Mouse (Mus musculus) forebrain, embryonic 13.5 days (tissue): Measurements from ENCODE around the gene Tubb4a. TPM values are rescaled to one million over a fixed set of nuclear protein-coding genes. Genes with fewer than 3 reads are reported as not detected.
"Not testable (repeated sequence)": the region's sequence is repeated elsewhere in the genome, so short reads cannot be mapped to it uniquely, and the experiment has no call there.

ENCODE experiments used
- ATAC-seq: fragments of 200-750 bp; cut with Nextera tagmentation; 2 replicates; pipeline ENCODE4 v1.8.0; 2017
- H3K27ac ChIP-seq: fragments of 300-500 bp; sonication (generic); 2 replicates; pipeline ENCODE4 v1.5.1; 2015; ENCODE audit warnings: inconsistent platforms, mild to moderate bottlenecking, moderate library complexity
- H3K27me3 ChIP-seq: fragments of 300-500 bp; sonication (generic); 2 replicates; pipeline ENCODE4 v1.6.1; 2015; ENCODE audit warnings: mild to moderate bottlenecking, inconsistent platforms
- H3K36me3 ChIP-seq: fragments of 300-500 bp; sonication (generic); 2 replicates; pipeline ENCODE4 v1.6.1; 2015; ENCODE audit warnings: mild to moderate bottlenecking, inconsistent platforms; ENCODE audit not compliant: poor library complexity, severe bottlenecking
- H3K4me1 ChIP-seq: fragments of 300-500 bp; sonication (generic); 2 replicates; pipeline ENCODE4 v1.6.1; 2015; ENCODE audit warnings: inconsistent platforms
- H3K4me2 ChIP-seq: fragments of 300-500 bp; sonication (generic); 2 replicates; pipeline ENCODE4 v1.6.1; 2015; ENCODE audit warnings: inconsistent platforms, mild to moderate bottlenecking, moderate library complexity
- H3K4me3 ChIP-seq: fragments of 300-500 bp; sonication (generic); 2 replicates; pipeline ENCODE4 v1.5.1; 2015; ENCODE audit warnings: mild to moderate bottlenecking, inconsistent platforms
- H3K9ac ChIP-seq: fragments of 300-500 bp; sonication (generic); 2 replicates; pipeline ENCODE4 v1.6.1; 2015; ENCODE audit warnings: mild to moderate bottlenecking, inconsistent platforms
- H3K9me3 ChIP-seq: fragments of 300-500 bp; sonication (generic); replicated peaks from 2 replicates; pipeline ENCODE4 v1.6.1; 2016; ENCODE audit warnings: inconsistent platforms
- WGBS: fragments of 180-500 bp; shearing (Covaris S2); methylation state at CpG from one replicate; pipeline ENCODE4 v1.1.7; 2015; 5-methylcytosine and 5-hydroxymethylcytosine counted together
- polyA plus RNA-seq: library from polyadenylated mRNA; unstranded; fragments of >200 nt; fragmentation: Nextera tagmentation; extraction: Ambion mirVana; gene quantifications from 2 replicates; pipeline ENCODE4 v1.2.1, GENCODE M21; 2015

The Tubb4a gene
- polyA plus RNA-seq, 1 experiment from 2014 or later: 148 TPM

DNA sequence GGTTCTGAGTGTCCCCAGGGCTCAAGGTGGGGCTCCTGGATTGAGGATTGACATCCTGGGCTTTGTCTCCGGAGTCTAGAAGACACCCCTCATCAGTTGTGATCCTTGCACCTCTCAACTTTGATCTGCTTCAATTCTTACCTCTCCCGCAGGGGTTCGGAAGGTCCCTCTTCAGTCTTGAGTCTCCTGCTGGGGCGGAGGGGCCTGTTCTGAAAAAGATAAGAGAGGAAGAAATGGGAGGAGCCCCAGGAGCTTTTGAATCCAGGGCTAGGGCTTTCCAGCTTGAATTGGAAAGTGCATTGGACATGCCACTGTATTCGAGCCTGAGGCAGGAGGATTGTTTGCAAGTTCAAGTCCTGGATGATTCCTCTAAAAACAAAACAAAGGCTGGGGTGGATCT, 20.7 kb downstream of the Tubb4a start:
- H3K9me3 ChIP-seq: no peaks in the 10 kb centered on the region
- H3K27me3 ChIP-seq: peaks cover 31% of the 10 kb centered on the region
- no peak for ATAC-seq
- 59% methylated on average over 5 of the region's 5 CpGs for WGBS
- no peak overlapping the region for H3K4me3 ChIP-seq
- H3K4me2 ChIP-seq: no peak overlapping the region
- no peak overlapping the region for H3K9ac ChIP-seq
- no peaks in the 10 kb centered on the region for H3K36me3 ChIP-seq
- H3K27ac ChIP-seq: no peak overlapping the region
- H3K4me1 ChIP-seq: peaks cover 15% of the 10 kb centered on the region

DNA sequence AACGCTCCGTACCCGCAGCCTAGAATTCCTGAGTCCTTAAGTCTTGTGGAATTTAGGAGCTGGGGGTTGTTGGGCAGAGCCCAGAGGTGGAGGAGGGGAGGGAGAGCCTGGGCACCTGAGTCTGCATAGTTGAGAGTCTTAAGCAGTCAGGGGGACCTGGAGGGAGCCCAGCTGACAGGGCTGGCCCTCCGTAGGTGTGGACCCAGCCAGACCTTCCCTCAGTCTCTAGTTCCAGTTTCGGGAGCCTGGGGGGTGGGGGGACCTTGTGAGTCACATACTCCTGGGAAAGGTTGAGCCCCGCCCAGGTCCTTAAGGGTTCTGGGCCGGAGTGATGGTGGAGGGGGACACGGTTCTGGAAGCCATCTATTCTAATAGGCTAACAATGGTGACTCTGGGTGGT, 24.6 kb downstream of the Tubb4a start:
- no peak for ATAC-seq
- H3K36me3 ChIP-seq: no peaks in the 10 kb centered on the region
- no peaks in the 10 kb centered on the region for H3K9me3 ChIP-seq
- WGBS: 8% methylated on average over 8 of the region's 8 CpGs
- H3K9ac ChIP-seq: no peak overlapping the region
- H3K27ac ChIP-seq: no peak overlapping the region
- peaks cover 27% of the 10 kb centered on the region for H3K4me1 ChIP-seq
- no peak overlapping the region for H3K4me3 ChIP-seq
- H3K27me3 ChIP-seq: peaks cover 42% of the 10 kb centered on the region
- H3K4me2 ChIP-seq: no peak overlapping the region

DNA sequence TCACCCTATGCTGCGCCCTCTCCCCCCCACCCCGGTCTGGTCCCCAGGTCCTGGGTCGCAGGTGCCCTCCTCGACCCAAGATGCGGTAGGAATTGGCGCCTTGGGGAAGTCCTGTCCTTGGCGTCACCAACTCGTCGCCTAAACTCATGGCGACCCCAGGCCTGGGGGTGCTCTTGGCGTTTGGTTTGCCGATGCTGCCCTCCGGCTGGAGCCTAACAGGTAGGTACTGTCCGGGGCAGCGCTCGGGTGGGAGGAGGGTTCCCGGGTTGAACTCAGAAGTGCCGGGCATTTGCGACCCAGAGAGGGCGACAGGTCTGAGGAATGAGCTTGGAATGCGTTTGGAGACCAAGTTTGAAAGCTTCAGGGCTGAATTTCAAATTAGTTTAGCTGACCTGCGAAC, 25.0 kb downstream of the Tubb4a start:
- H3K27me3 ChIP-seq: peaks cover 42% of the 10 kb centered on the region
- H3K4me3 ChIP-seq: peak overlapping the region; percentile 32; the same call in 1 of the 2 replicates
- no peaks in the 10 kb centered on the region for H3K9me3 ChIP-seq
- H3K4me2 ChIP-seq: peak overlapping the region; percentile 50
- ATAC-seq: no peak
- H3K4me1 ChIP-seq: peaks cover 28% of the 10 kb centered on the region
- H3K36me3 ChIP-seq: peaks cover 2% of the 10 kb centered on the region; the same call in 1 of the 2 replicates
- WGBS: under 1% methylated on average over 22 of the region's 22 CpGs
- no peak overlapping the region for H3K9ac ChIP-seq
- no peak overlapping the region for H3K27ac ChIP-seq

DNA sequence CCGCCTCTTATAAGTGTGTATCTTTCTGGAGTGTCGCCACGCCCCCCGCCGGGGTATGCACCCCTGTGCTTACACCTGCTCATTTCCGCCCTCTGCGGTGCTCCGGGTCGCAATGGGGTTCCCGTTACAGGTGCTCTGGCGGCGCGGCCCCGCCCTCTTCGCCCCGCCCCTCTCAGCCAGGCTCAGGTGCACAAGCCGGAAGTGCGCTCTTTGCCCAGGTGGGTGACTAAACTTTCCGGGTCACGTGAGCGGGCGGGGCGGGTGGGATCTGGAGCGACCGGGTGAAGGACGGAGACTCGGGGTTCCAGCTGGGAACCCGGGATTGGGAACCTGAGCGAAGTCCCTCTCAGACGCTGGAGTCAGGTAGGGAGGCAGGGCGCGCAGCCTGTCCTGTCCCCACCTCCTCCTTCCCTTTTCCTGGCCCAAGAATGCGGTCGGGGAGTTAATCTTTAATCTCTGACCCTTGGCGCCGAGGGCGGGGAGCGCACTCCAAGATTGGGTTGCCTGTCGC, 25.5 kb downstream of the Tubb4a start:
- Histone ChIP-seq H3K27me3 (peaks cover 42% of the 10 kb centered on the region), H3K9ac (no peak overlapping the region), H3K9me3 (no peaks in the 10 kb centered on the region), H3K4me3 (peak overlapping the region; percentile 32), H3K4me2 (peak overlapping the region; percentile 50), H3K4me1 (peaks cover 28% of the 10 kb centered on the region), H3K36me3 (peaks cover 7% of the 10 kb centered on the region; the same call in 1 of the 2 replicates), H3K27ac (no peak overlapping the region)
- ATAC-seq: no peak
- WGBS: 2% methylated on average over 39 of the region's 39 CpGs

- H3K4me2 ChIP-seq: peak overlapping the region; percentile 75
- no peak overlapping the region for H3K9ac ChIP-seq
- H3K9me3 ChIP-seq: no peaks in the 10 kb centered on the region
- peak overlapping the region; percentile 82; the same call in 1 of the 2 replicates for H3K27ac ChIP-seq
- WGBS: 43% methylated on average over 10 of the region's 10 CpGs
- H3K36me3 ChIP-seq: peaks cover 11% of the 10 kb centered on the region; the same call in 1 of the 2 replicates
- H3K4me1 ChIP-seq: peaks cover 28% of the 10 kb centered on the region
- H3K27me3 ChIP-seq: peaks cover 42% of the 10 kb centered on the region
- peak overlapping the region; percentile 89 for H3K4me3 ChIP-seq
- no peak; the same call in 1 of the 2 replicates for ATAC-seq
Measured at GRCm38 (mm10) chr17:57061069-57061468, 26.5 kb downstream of the Tubb4a start.

GRCm38 (mm10) chr17:57060231-57060801, 27.3 kb downstream of the Tubb4a start:
- Histone ChIP-seq H3K27me3 (peaks cover 39% of the 10 kb centered on the region), H3K36me3 (peaks cover 17% of the 10 kb centered on the region), H3K27ac (peak overlapping the region; percentile 82), H3K4me2 (peak overlapping the region; percentile 75), H3K9ac (peak overlapping the region; percentile 81), H3K4me3 (peak overlapping the region; percentile 89), H3K4me1 (peaks cover 28% of the 10 kb centered on the region), H3K9me3 (no peaks in the 10 kb centered on the region)
- ATAC-seq: peak; percentile 91
- WGBS: under 1% methylated on average over 44 of the region's 44 CpGs

- Histone ChIP-seq H3K4me3 (peak within 1 kb of the TSS; percentile 89), H3K4me1 (peaks cover 28% of the 10 kb centered on the region), H3K9ac (peak within 1 kb of the TSS; percentile 81), H3K4me2 (peak within 1 kb of the TSS; percentile 75), H3K9me3 (no peaks in the 10 kb centered on the region), H3K27ac (peak within 1 kb of the TSS; percentile 82), H3K27me3 (peaks cover 34% of the 10 kb centered on the region), H3K36me3 (peaks cover 24% of the 10 kb centered on the region)
- peak; percentile 82 for ATAC-seq
- WGBS: under 1% methylated on average over 36 of the region's 45 CpGs
Measured at GRCm38 (mm10) chr17:57059486-57059977, 28.1 kb downstream of the Tubb4a start, which contains the start of gene Slc25a23. Gene Slc25a23 (minus strand): TSS chr17:57059863.

DNA sequence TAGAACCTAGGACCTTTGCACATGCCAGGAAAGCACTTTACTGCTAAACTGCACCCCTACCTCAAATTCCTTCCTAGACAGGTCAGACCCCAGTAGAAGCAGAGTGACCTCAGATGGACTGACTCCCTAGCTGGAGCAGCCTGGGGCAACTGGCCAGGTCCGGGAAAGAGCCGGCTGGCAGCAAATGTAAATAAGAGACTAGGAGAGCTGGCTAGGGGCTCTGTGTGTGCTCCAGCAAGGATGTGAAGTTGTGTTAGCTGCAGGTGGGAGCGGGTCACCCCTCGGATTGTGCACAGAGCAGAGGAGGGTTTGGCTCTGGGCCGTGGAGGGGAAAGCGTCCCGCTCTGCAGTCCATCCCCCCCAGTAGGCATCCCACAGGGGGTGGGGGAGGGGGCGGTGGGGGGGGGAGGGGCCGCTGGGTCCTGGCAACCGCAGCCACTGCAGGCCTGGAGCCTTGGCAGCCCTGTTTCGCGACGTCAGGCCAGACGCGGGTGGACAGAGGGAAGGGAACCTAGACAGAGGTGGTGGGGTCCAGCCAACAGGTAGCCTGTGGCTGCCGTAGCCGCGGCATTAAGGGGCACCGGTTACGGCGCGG, 28.6 kb downstream of the Tubb4a start, which contains the start of gene Crb3:
Gene Crb3 (plus strand): TSS at position 215 of the 595 bp plus-strand sequence.
- peak; percentile 2; the same call in 1 of the 2 replicates for ATAC-seq
- Histone ChIP-seq H3K36me3 (peaks cover 28% of the 10 kb centered on the region), H3K9me3 (no peaks in the 10 kb centered on the region), H3K4me3 (peak within 1 kb of the TSS; percentile 89), H3K4me2 (peak within 1 kb of the TSS; percentile 75), H3K27me3 (peaks cover 29% of the 10 kb centered on the region), H3K27ac (peak within 1 kb of the TSS; percentile 82), H3K4me1 (peaks cover 28% of the 10 kb centered on the region), H3K9ac (peak within 1 kb of the TSS; percentile 81)
- 0% methylated on average over 20 of the region's 22 CpGs for WGBS

- Histone ChIP-seq H3K4me2 (no peak overlapping the region), H3K4me1 (peaks cover 19% of the 10 kb centered on the region), H3K9me3 (no peaks in the 10 kb centered on the region), H3K27me3 (peaks cover 4% of the 10 kb centered on the region), H3K36me3 (peaks cover 55% of the 10 kb centered on the region), H3K4me3 (no peak overlapping the region), H3K27ac (no peak overlapping the region), H3K9ac (no peak overlapping the region)
- WGBS: 87% methylated on average over 3 of the region's 3 CpGs
- ATAC-seq: no peak
Measured at GRCm38 (mm10) chr17:57056246-57056645, 31.3 kb downstream of the Tubb4a start.

DNA sequence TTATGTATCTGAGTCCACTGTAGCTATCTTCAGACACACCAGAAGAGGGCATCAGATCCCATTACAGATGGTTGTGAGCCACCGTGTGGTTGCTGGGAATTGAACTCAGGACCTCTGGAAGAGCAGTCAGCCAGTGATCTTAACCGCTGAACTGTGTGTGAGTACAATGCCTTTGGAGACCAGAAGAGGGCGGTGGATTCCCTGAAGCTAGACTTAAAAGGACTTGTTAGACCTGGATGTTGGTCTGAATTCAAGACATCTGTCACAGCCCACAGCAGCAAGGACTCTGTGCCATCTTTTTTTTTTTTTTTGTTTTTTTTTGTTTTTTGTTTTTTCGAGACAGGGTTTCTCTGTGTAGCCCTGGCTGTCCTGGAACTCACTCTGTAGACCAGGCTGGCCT, 35.9 kb downstream of the Tubb4a start:
- not testable (repeated sequence) for H3K4me1 ChIP-seq, ATAC-seq

GRCm38 (mm10) chr17:57048816-57049215, 38.8 kb downstream of the Tubb4a start:
- Histone ChIP-seq H3K9me3 (no peaks in the 10 kb centered on the region), H3K9ac (no peak overlapping the region), H3K27ac (no peak overlapping the region), H3K4me2 (no peak overlapping the region), H3K4me3 (no peak overlapping the region), H3K4me1 (no peaks in the 10 kb centered on the region), H3K27me3 (no peaks in the 10 kb centered on the region), H3K36me3 (peaks cover 72% of the 10 kb centered on the region)
- WGBS: 88% methylated on average over 3 of the region's 3 CpGs
- ATAC-seq: no peak

More for the DNA sequence above, 35.9 kb downstream of the Tubb4a start:
- not testable (repeated sequence) for H3K27ac ChIP-seq, H3K4me2 ChIP-seq, H3K27me3 ChIP-seq, H3K9ac ChIP-seq, H3K4me3 ChIP-seq, H3K9me3 ChIP-seq
- peaks cover 78% of the 10 kb centered on the region for H3K36me3 ChIP-seq
- whole genome bisulfite sequencing: 88% methylated on average over 4 of the region's 4 CpGs

DNA sequence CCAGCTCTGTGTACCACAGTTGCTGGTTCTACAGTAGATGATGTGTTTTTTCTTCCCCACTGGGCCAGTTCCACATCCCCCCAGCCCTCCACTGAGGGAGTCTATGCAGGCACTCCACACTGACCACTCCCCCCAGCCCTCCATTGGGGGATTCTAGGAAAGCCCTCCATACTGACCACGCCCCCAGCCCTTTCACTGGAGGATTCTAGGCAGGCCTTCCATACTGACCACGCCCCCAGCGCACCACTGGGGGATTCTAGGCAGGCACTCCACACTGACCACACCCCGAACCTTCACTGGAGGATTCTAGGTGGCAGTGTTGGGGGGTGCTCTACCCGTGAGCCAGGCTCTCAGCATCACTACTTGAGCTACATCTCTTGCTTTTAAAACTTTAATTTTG, 40.2 kb downstream of the Tubb4a start:
- WGBS: 49% methylated on average over 5 of the region's 5 CpGs
- Histone ChIP-seq H3K9me3 (no peaks in the 10 kb centered on the region), H3K4me3 (no peak overlapping the region), H3K4me2 (no peak overlapping the region), H3K9ac (no peak overlapping the region), H3K27me3 (no peaks in the 10 kb centered on the region), H3K27ac (no peak overlapping the region), H3K36me3 (peaks cover 58% of the 10 kb centered on the region), H3K4me1 (no peaks in the 10 kb centered on the region)
- ATAC-seq: 0 out of 2 replicates have a peak, but pooled peaks have one; percentile 26
